Mouse (Mus musculus) spleen, adult 2 months (tissue): Measurements from ENCODE around the gene Crtac1. TPM values are rescaled to one million over a fixed set of nuclear protein-coding genes. Genes with fewer than 3 reads are reported as not detected.

Experiments used
- DNase-seq, 2 experiments: peaks; one replicate each; pipeline versions ENCODE4 v3.0.0 to v3.0.0-alpha.2; 2012 to 2021; ENCODE audit warnings: low spot score in 2 of 2, low read depth in 1 of 2
- H3K27ac ChIP-seq: fragments of 200-500 bp; 2 replicates; pipeline ENCODE4 v1.5.1; 2012; ENCODE audit warnings: low read length, inconsistent platforms; ENCODE audit not compliant: insufficient read depth
- H3K27me3 ChIP-seq: fragments of 200-500 bp; 2 replicates; pipeline ENCODE4 v1.6.1; 2012; ENCODE audit warnings: mild to moderate bottlenecking, moderate library complexity, low read length, inconsistent platforms; ENCODE audit not compliant: control insufficient read depth, insufficient read depth
- H3K36me3 ChIP-seq: fragments of 200-500 bp; 2 replicates; pipeline ENCODE4 v1.6.1; 2012; ENCODE audit warnings: mild to moderate bottlenecking, low read length, inconsistent platforms; ENCODE audit not compliant: control insufficient read depth, insufficient read depth
- H3K4me1 ChIP-seq: fragments of 200-500 bp; 2 replicates; pipeline ENCODE4 v1.6.1; 2011; ENCODE audit warnings: inconsistent platforms; ENCODE audit not compliant: control insufficient read depth, insufficient read depth, insufficient read length
- H3K4me3 ChIP-seq: fragments of 200-500 bp; 2 replicates; pipeline ENCODE4 v1.5.1; 2011; ENCODE audit warnings: mild to moderate bottlenecking, inconsistent platforms; ENCODE audit not compliant: insufficient read depth, insufficient read length; ENCODE audit errors: extremely low read depth
- CTCF ChIP-seq: fragments of 200-500 bp; IDR thresholded peaks from 2 replicates; pipeline ENCODE4 v1.5.1; 2011; ENCODE audit warnings: mild to moderate bottlenecking, inconsistent platforms; ENCODE audit not compliant: insufficient read depth, insufficient read length, insufficient replicate concordance; ENCODE audit errors: extremely low read depth
- POLR2A ChIP-seq: fragments of 200-500 bp; IDR thresholded peaks from 2 replicates; pipeline ENCODE4 v1.6.1; 2011; ENCODE audit warnings: low read depth, low read length, inconsistent platforms
- WGBS: fragments of 180-500 bp; shearing (Covaris S2); methylation state at CpG from one replicate; pipeline ENCODE4 v1.1.7; 2018; 5-methylcytosine and 5-hydroxymethylcytosine counted together
- polyA plus RNA-seq: library from polyadenylated mRNA; depleted of rRNA; stranded (reverse); fragments of >200 nt; gene quantifications from 2 replicates; pipeline ENCODE4 v1.2.3, GENCODE M21; 2012

The Crtac1 gene
- polyA plus RNA-seq, 1 experiment = not detected

- Histone ChIP-seq H3K4me1 (peaks cover 2% of the 10 kb centered on the region; the same call in 1 of the 2 replicates), H3K27ac (no peak overlapping the region), H3K36me3 (no peaks in the 10 kb centered on the region), H3K4me3 (no peak overlapping the region), H3K27me3 (peaks cover 6% of the 10 kb centered on the region)
- TF ChIP-seq CTCF (no peak), POLR2A (no peak)
- 80% methylated on average over 12 of the region's 12 CpGs for WGBS
- DNase-seq = no peak
These were observed 174.9 kb downstream of the Crtac1 start for GRCm38 (mm10) chr19:42256611-42257240.

GRCm38 (mm10) chr19:42255784-42256610 lies 175.6 kb downstream of the Crtac1 start:
- TF ChIP-seq CTCF = no peak
- no peak for TF ChIP-seq POLR2A
- Histone ChIP-seq H3K27me3 (peaks cover 6% of the 10 kb centered on the region), H3K27ac (no peak overlapping the region), H3K4me3 (no peak overlapping the region; the same call in 1 of the 2 replicates), H3K36me3 (no peaks in the 10 kb centered on the region), H3K4me1 (peaks cover 2% of the 10 kb centered on the region; the same call in 1 of the 2 replicates)
- 5% methylated on average over 38 of the region's 42 CpGs for WGBS
- no peak for DNase-seq

- Histone ChIP-seq H3K36me3 (no peaks in the 10 kb centered on the region), H3K4me3 (no peak overlapping the region), H3K27ac (no peak overlapping the region), H3K4me1 (peaks cover 2% of the 10 kb centered on the region; the same call in 1 of the 2 replicates), H3K27me3 (peaks cover 6% of the 10 kb centered on the region)
- DNase-seq = no peak
- 9% methylated on average over 12 of the region's 23 CpGs for WGBS
- TF ChIP-seq CTCF (no peak), POLR2A (no peak)
These were observed 176.2 kb downstream of the Crtac1 start for GRCm38 (mm10) chr19:42255438-42255783.

- no peak overlapping the region for H3K27ac ChIP-seq
- no peaks in the 10 kb centered on the region for H3K4me1 ChIP-seq
These were observed 181.3 kb downstream of the Crtac1 start for GRCm38 (mm10) chr19:42249976-42250914.

GRCm38 (mm10) chr19:42247519-42247918 lies 184.1 kb downstream of the Crtac1 start, which contains the start of gene Golga7b:
Golga7b (plus strand) TSS chr19:42247574.
- WGBS = 91% methylated on average over 3 of the region's 3 CpGs
- TF ChIP-seq CTCF (no peak), POLR2A (no peak)

More at GRCm38 (mm10) chr19:42249976-42250914, 181.3 kb downstream of the Crtac1 start:
- DNase-seq = no peak
- whole genome bisulfite sequencing = 62% methylated on average over 11 of the region's 11 CpGs
- TF ChIP-seq CTCF (no peak), POLR2A (no peak)
- Histone ChIP-seq H3K4me3 (no peak overlapping the region), H3K27me3 (0 out of 2 replicates have a peak, but pooled peaks cover under 1% of the 10 kb centered on the region), H3K36me3 (no peaks in the 10 kb centered on the region)

DNA sequence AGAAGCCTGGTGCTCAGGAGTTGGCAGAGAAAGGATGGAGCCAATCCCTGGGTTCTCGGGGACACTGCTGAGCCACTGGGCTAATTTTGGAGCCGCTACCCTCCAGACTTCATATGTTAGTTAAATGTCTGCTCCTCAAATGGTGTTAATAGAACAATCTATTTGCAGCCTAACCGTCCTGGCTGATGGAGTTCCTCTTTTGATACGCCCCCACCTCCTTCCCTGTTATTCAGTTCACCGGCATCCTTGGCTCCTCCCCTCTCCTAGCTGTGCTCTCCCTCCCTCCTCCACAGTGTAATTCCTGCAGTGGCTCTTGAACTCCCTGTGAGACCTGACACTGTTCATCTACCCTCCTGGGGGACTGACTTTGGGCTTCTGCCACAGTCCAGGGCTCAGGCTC lies 185.0 kb downstream of the Crtac1 start:
- TF ChIP-seq POLR2A (no peak), CTCF (no peak)
- no peak for DNase-seq
- Histone ChIP-seq H3K36me3 (no peaks in the 10 kb centered on the region), H3K27me3 (no peaks in the 10 kb centered on the region), H3K27ac (no peak overlapping the region), H3K4me1 (no peaks in the 10 kb centered on the region), H3K4me3 (no peak overlapping the region)
- 7% methylated on average over 5 of the region's 5 CpGs for WGBS

More at GRCm38 (mm10) chr19:42247519-42247918, 184.1 kb downstream of the Crtac1 start, which contains the start of gene Golga7b:
- Histone ChIP-seq H3K4me3 (no peak within 1 kb of the TSS), H3K27me3 (no peaks in the 10 kb centered on the region), H3K27ac (no peak within 1 kb of the TSS), H3K36me3 (no peaks in the 10 kb centered on the region), H3K4me1 (no peaks in the 10 kb centered on the region)
- DNase-seq = no peak
